Mouse (Mus musculus) liver, embryonic 14.5 days (tissue): ENCODE data around the gene Tcp10c.
"Not testable (repeated sequence)": the region's sequence is repeated elsewhere in the genome, so short reads cannot be mapped to it uniquely, and the experiment has no call there.

Experiments used
- CTCF ChIP-seq: IDR thresholded peaks from 2 replicates; pipeline ENCODE4 v1.5.1; 2016; ENCODE audit warnings: antibody characterized with exemption, low read depth, control low read depth
- EP300 ChIP-seq: IDR thresholded peaks from 2 replicates; pipeline ENCODE4 v1.6.1; 2016; ENCODE audit warnings: antibody characterized with exemption, low read depth

DNA sequence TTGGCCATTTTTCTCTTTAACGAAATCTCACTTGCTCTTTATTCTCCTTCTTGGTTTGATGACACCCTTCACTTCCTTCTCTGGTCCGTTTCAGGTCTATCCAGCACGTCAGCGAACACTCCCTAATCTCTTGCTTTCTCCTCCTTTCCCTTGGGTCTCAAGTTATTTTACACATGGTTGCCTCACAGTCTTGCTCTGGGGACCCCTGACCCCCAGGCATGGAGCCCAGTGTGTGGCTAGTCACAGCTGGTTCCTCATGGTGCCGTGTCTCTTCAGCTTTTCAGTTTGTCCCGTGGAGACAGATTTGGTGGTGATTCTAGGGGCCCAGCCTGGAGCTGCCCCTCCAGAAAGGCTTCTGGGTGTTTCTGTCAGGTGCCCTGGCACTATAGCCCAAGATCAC, 16.4 kb downstream of the Tcp10c start:
- not testable (repeated sequence) for TF ChIP-seq CTCF, EP300
